Comparison of ENCODE assay signal across 17 mouse cellular contexts in the genomic region with DNA sequence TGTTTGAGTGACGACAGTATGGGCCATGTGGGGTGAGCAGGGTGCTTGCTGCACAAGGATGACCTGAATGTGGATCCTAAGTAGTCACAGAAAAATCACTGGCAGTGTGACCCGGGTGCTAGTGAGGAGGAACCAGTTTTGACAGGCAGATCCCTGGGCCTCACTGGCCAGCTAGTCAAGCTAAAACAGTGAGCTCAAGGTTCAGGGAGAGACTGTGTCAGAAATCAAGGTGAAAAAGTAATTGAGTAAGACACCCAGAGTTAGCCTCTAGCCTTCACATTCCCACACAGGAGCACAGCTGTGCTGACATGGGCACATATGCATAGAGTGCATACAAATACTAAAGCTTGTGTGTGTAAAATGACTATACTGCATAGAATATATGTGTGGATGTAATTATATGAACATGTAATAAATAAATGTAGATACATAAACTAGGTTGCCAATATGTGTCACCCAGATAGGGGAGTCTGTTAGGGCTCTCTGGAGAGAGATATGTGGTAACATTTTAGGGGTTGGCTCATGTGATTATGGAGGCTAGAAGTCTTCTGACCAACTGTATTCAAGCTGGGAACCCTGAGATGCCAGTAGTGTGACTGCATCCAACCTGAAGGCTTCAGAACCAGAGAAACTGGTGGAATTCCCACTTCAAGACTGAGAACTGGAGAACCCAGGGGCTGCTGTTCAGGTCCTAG. TPM values are rescaled to one million over a fixed set of nuclear protein-coding genes. Genes with fewer than 3 reads are reported as not detected.
DNase-seq lines count a peak whose midpoint lies in the region; ATAC-seq and TF ChIP-seq lines count a peak whose summit lies in the region.
"Had no signal": no experiment of that assay in that cellular context is flagged by ENCODE, and none has a peak within 500 bp of the region (broad histone marks: within the 10 kb centered on the region; RNA-seq: fewer than 3 reads in every experiment).

No protein-coding gene starts in this region.

- no peak for DNase-seq in midbrain, embryonic 14.5 days
- DNase-seq in liver, embryonic 14.5 days (ENCODE audit: low read depth in 3 of 3, low spot score in 3 of 3) = peak in 2 of 3 experiments; percentile 26 to 41
- DNase-seq in layer of hippocampus, adult 8-10 months (ENCODE audit: low spot score in 2 of 2) = no peak
- no peak for DNase-seq in kidney, adult 8-10 months
- DNase-seq: cerebellum, adult 18-20 months; cerebellum, postnatal 25 days; gastrocnemius, adult 2 months; thymus, postnatal 4 days had no signal

- no peaks in the 10 kb centered on the region for H3K36me3 ChIP-seq in hindbrain, embryonic 13.5 days
- no peaks in the 10 kb centered on the region for H3K36me3 ChIP-seq in hindbrain, embryonic 16.5 days (ENCODE audit: control insufficient read depth, insufficient read depth, low read length)
- no peaks in the 10 kb centered on the region for H3K36me3 ChIP-seq in midbrain, embryonic 14.5 days (ENCODE audit: control insufficient read depth, insufficient read depth, low read length)
- H3K36me3 ChIP-seq in midbrain, embryonic 13.5 days = no peaks in the 10 kb centered on the region
- H3K36me3 ChIP-seq in liver, embryonic 14.5 days (replicated peaks; ENCODE audit: control insufficient read depth, insufficient read depth, low read depth) = no peaks in the 10 kb centered on the region
- H3K36me3 ChIP-seq: embryonic facial prominence, embryonic 15.5 days; heart, embryonic 13.5 days; limb, embryonic 15.5 days; neural tube, embryonic 15.5 days had no signal

- no peak for ATAC-seq in hindbrain, embryonic 13.5 days (ENCODE audit: low FRiP score)
- ATAC-seq in hindbrain, embryonic 16.5 days = no peak
- no peak for ATAC-seq in midbrain, embryonic 14.5 days (ENCODE audit: low FRiP score, low TSS enrichment)
- ATAC-seq in midbrain, embryonic 13.5 days = no peak
- ATAC-seq in liver, embryonic 14.5 days (ENCODE audit: insufficient read depth) = peak; percentile 73; the same call in 1 of the 2 replicates

- H3K4me2 ChIP-seq in hindbrain, embryonic 13.5 days = no peak overlapping the region
- H3K4me2 ChIP-seq in hindbrain, embryonic 16.5 days (ENCODE audit: low read length) = no peak overlapping the region
- no peak overlapping the region for H3K4me2 ChIP-seq in midbrain, embryonic 14.5 days (ENCODE audit: low read length)
- no peak overlapping the region for H3K4me2 ChIP-seq in midbrain, embryonic 13.5 days (replicated peaks)
- H3K4me2 ChIP-seq in liver, embryonic 14.5 days (ENCODE audit: low read depth) = peak overlapping the region; percentile 20
- H3K4me2 ChIP-seq: embryonic facial prominence, embryonic 15.5 days; heart, embryonic 13.5 days; limb, embryonic 15.5 days; midbrain, embryonic 11.5 days; neural tube, embryonic 15.5 days had no signal

- TF ChIP-seq CTCF in liver, embryonic 14.5 days (IDR thresholded peaks at IDR 0.05; ENCODE audit: low read depth) = no peak

- H3K9ac ChIP-seq in hindbrain, embryonic 13.5 days = no peak overlapping the region
- no peak overlapping the region for H3K9ac ChIP-seq in hindbrain, embryonic 16.5 days (ENCODE audit: low read depth, low read length)
- H3K9ac ChIP-seq in midbrain, embryonic 14.5 days (replicated peaks; ENCODE audit: low read length) = no peak overlapping the region
- H3K9ac ChIP-seq in midbrain, embryonic 13.5 days (replicated peaks) = no peak overlapping the region
- H3K9ac ChIP-seq in liver, embryonic 14.5 days (replicated peaks) = peak overlapping the region; percentile 43; the same call in 1 of the 2 replicates
- H3K9ac ChIP-seq: embryonic facial prominence, embryonic 15.5 days; heart, embryonic 13.5 days; limb, embryonic 15.5 days; neural tube, embryonic 15.5 days had no signal

- no peaks in the 10 kb centered on the region for H3K9me3 ChIP-seq in hindbrain, embryonic 13.5 days
- H3K9me3 ChIP-seq in hindbrain, embryonic 16.5 days (ENCODE audit: control insufficient read depth, low read length) = no peaks in the 10 kb centered on the region
- H3K9me3 ChIP-seq in midbrain, embryonic 14.5 days (ENCODE audit: control insufficient read depth, low read length) = no peaks in the 10 kb centered on the region
- H3K9me3 ChIP-seq in midbrain, embryonic 13.5 days = no peaks in the 10 kb centered on the region
- no peaks in the 10 kb centered on the region for H3K9me3 ChIP-seq in liver, embryonic 14.5 days (ENCODE audit: control insufficient read depth, low read length)
- H3K9me3 ChIP-seq: embryonic facial prominence, embryonic 15.5 days; heart, embryonic 13.5 days; limb, embryonic 15.5 days; neural tube, embryonic 15.5 days had no signal

- WGBS in hindbrain, embryonic 13.5 days = 84% methylated on average over 2 of the region's 2 CpGs
- WGBS in hindbrain, embryonic 16.5 days = 83% methylated on average over 2 of the region's 2 CpGs
- WGBS in midbrain, embryonic 14.5 days = 84% methylated on average over 2 of the region's 2 CpGs
- 84% methylated on average over 2 of the region's 2 CpGs for WGBS in midbrain, embryonic 13.5 days
- 43% methylated on average over 2 of the region's 2 CpGs for WGBS in liver, embryonic 14.5 days (ENCODE audit: insufficient replicate concordance)

- TF ChIP-seq EP300 in liver, embryonic 14.5 days (IDR thresholded peaks at IDR 0.05; ENCODE audit: low read depth) = peak; percentile 82

- no peaks in the 10 kb centered on the region for H3K27me3 ChIP-seq in hindbrain, embryonic 13.5 days
- no peaks in the 10 kb centered on the region for H3K27me3 ChIP-seq in hindbrain, embryonic 16.5 days (replicated peaks; ENCODE audit: control insufficient read depth, insufficient read depth, low read length)
- no peaks in the 10 kb centered on the region for H3K27me3 ChIP-seq in midbrain, embryonic 14.5 days (ENCODE audit: control insufficient read depth, insufficient read depth, low read length)
- H3K27me3 ChIP-seq in midbrain, embryonic 13.5 days = no peaks in the 10 kb centered on the region
- no peaks in the 10 kb centered on the region for H3K27me3 ChIP-seq in liver, embryonic 14.5 days (ENCODE audit: control insufficient read depth, insufficient read depth, low read length)
- H3K27me3 ChIP-seq: CH12.LX; embryonic facial prominence, embryonic 15.5 days; heart, embryonic 13.5 days; limb, embryonic 15.5 days; neural tube, embryonic 15.5 days had no signal

- H3K27ac ChIP-seq in hindbrain, embryonic 13.5 days = peak overlapping the region; percentile 41
- no peak overlapping the region for H3K27ac ChIP-seq in hindbrain, embryonic 16.5 days (ENCODE audit: low read depth, low read length)
- H3K27ac ChIP-seq in midbrain, embryonic 14.5 days (replicated peaks; ENCODE audit: low read depth, low read length) = 0 out of 2 replicates have a peak overlapping the region, but pooled peaks have one; percentile 6
- H3K27ac ChIP-seq in midbrain, embryonic 13.5 days = no peak overlapping the region
- peak overlapping the region; percentile 50 for H3K27ac ChIP-seq in liver, embryonic 14.5 days
- H3K27ac ChIP-seq: embryonic facial prominence, embryonic 15.5 days; gastrocnemius, adult 2 months; heart, embryonic 13.5 days; limb, embryonic 15.5 days; neural tube, embryonic 15.5 days had no signal

- peaks cover 20% of the 10 kb centered on the region for H3K4me1 ChIP-seq in hindbrain, embryonic 13.5 days (replicated peaks)
- H3K4me1 ChIP-seq in hindbrain, embryonic 16.5 days (ENCODE audit: control insufficient read depth, insufficient read depth, low read depth, low read length) = peaks cover 2% of the 10 kb centered on the region; the same call in 1 of the 2 replicates
- peaks cover 5% of the 10 kb centered on the region; the same call in 1 of the 2 replicates for H3K4me1 ChIP-seq in midbrain, embryonic 14.5 days (ENCODE audit: control insufficient read depth, insufficient read depth, low read length)
- H3K4me1 ChIP-seq in midbrain, embryonic 13.5 days (replicated peaks) = peaks cover 20% of the 10 kb centered on the region
- peaks cover 33 to 36% of the 10 kb centered on the region in 2 experiments for H3K4me1 ChIP-seq in liver, embryonic 14.5 days (replicated peaks; ENCODE audit: control insufficient read depth in 2 of 2, insufficient read depth in 2 of 2, low read length in 1 of 2)
- H3K4me1 ChIP-seq: embryonic facial prominence, embryonic 15.5 days; limb, embryonic 15.5 days had no signal

- H3K4me3 ChIP-seq in hindbrain, embryonic 13.5 days = no peak overlapping the region
- H3K4me3 ChIP-seq in hindbrain, embryonic 16.5 days (ENCODE audit: low read length) = no peak overlapping the region
- no peak overlapping the region for H3K4me3 ChIP-seq in midbrain, embryonic 14.5 days (replicated peaks; ENCODE audit: low read depth, low read length)
- no peak overlapping the region for H3K4me3 ChIP-seq in midbrain, embryonic 13.5 days (replicated peaks)
- no peak overlapping the region for H3K4me3 ChIP-seq in liver, embryonic 14.5 days (ENCODE audit: insufficient read depth in 1 of 2, low read depth in 2 of 2, low read length in 2 of 2)
- H3K4me3 ChIP-seq: embryonic facial prominence, embryonic 15.5 days; gastrocnemius, adult 2 months; heart, embryonic 13.5 days; limb, embryonic 15.5 days; neural tube, embryonic 15.5 days had no signal

RNA-seq across cellular contexts. Expression of gene E130308A19Rik, which starts 47.6 kb away (rescaled TPM):
- polyA plus RNA-seq in hindbrain, embryonic 13.5 days (2015; fragmentation: Nextera tagmentation; extraction: Ambion mirVana) = 61.9 and 65.4 TPM in 2 replicates
- 37.3 and 43.2 TPM in 2 replicates for polyA plus RNA-seq in hindbrain, embryonic 16.5 days (2015; fragmentation: Nextera tagmentation; extraction: Ambion mirVana)
- 50.9 and 62.2 TPM in 2 replicates for polyA plus RNA-seq in midbrain, embryonic 14.5 days (2014; fragmentation: Nextera tagmentation; extraction: Ambion mirVana)
- 58.4 and 62.6 TPM in 2 replicates for polyA plus RNA-seq in midbrain, embryonic 13.5 days (2015; fragmentation: Nextera tagmentation; extraction: Ambion mirVana)
- 2.7 and 2.8 TPM in 2 replicates for polyA plus RNA-seq in liver, embryonic 14.5 days (2012; rRNA removed)
- 5.7 and 6.3 TPM in 2 replicates for polyA plus RNA-seq in liver, embryonic 14.5 days (2014; fragmentation: Nextera tagmentation; extraction: Ambion mirVana)
- total RNA-seq in layer of hippocampus, adult 8-10 months (2022) = 10 to 100 TPM; 11.6 to 16.6 (median 13.0) TPM

Comparison
In these comparisons a context has a peak if more than half of its experiments do, and no peak if none do; other contexts are left out.
1. H3K27ac ChIP-seq: peak in hindbrain, embryonic 13.5 days (single experiment), midbrain, embryonic 14.5 days (single experiment) and liver, embryonic 14.5 days (single experiment); none in hindbrain, embryonic 16.5 days (single experiment) and midbrain, embryonic 13.5 days (single experiment).
2. DNase-seq: peak in liver, embryonic 14.5 days (2 of 3); none in midbrain, embryonic 14.5 days (single experiment), layer of hippocampus, adult 8-10 months (0 of 2) and kidney, adult 8-10 months (0 of 2).